Comparison of ENCODE assay signal across 8 mouse cellular contexts in the genomic region with DNA sequence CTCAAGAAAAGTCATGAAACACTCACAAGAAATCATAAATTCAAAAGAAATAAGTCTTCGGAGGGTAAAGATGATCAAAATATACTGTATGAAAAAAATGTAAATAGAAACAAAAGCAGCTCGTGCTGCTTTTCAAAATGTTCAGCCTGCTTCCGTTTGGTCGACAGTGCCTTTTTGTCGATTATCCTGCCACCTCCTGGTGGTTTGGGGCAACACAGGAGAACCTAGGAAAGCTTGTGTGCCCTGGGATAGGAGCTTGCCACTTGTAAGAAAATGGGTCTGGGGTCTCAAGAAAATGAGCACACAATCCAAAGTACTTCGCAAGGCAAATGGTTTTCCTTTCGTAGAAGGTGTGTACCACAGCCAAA. TPM values are rescaled to one million over a fixed set of nuclear protein-coding genes. Genes with fewer than 3 reads are reported as not detected.
DNase-seq lines count a peak whose midpoint lies in the region; ATAC-seq and TF ChIP-seq lines count a peak whose summit lies in the region.

No protein-coding gene starts in this region.

- ATAC-seq in common myeloid progenitor, adult 5-6 weeks (replicated peaks; ENCODE audit: low read depth, poor library complexity, severe bottlenecking), result 0 out of 2 replicates have a peak, but pooled peaks have one; percentile 34
- no peak for ATAC-seq in intestine, embryonic 15.5 days
- ATAC-seq in limb, embryonic 12.5 days (ENCODE audit: insufficient number of reproducible peaks, insufficient read depth, low FRiP score, low TSS enrichment, low read depth), result no peak
- ATAC-seq in midbrain, embryonic 13.5 days, result no peak

- no peak overlapping the region for H3K27ac ChIP-seq in testis, adult 2 months (ENCODE audit: control insufficient read depth, insufficient read depth, low read depth, low read length)
- H3K27ac ChIP-seq in intestine, embryonic 15.5 days, result 0 out of 2 replicates have a peak overlapping the region, but pooled peaks have one; percentile 71
- H3K27ac ChIP-seq in limb, embryonic 12.5 days, result no peak overlapping the region
- H3K27ac ChIP-seq in midbrain, embryonic 13.5 days, result no peak overlapping the region

- intact Hi-C loops in gastrocnemius, postnatal 14 days (cut with DNase I; ENCODE audit: low total_unique reads), result no loop called here

- peak; percentile 55; the same call in 1 of the 2 replicates for TF ChIP-seq CTCF in testis, adult 2 months (IDR thresholded peaks at IDR 0.05; ENCODE audit: control insufficient read depth, insufficient read depth, insufficient replicate concordance, low read depth, low read length)

- peak overlapping the region; percentile 83 for H3K4me2 ChIP-seq in intestine, embryonic 15.5 days (replicated peaks)
- peak overlapping the region; percentile 92 for H3K4me2 ChIP-seq in limb, embryonic 12.5 days
- H3K4me2 ChIP-seq in midbrain, embryonic 13.5 days (replicated peaks), result peak overlapping the region; percentile 94

- no peak overlapping the region for H3K4me3 ChIP-seq in testis, adult 2 months (ENCODE audit: control insufficient read depth, low read depth, low read length)
- H3K4me3 ChIP-seq in intestine, embryonic 15.5 days (replicated peaks), result peak overlapping the region; percentile 59
- H3K4me3 ChIP-seq in limb, embryonic 12.5 days (replicated peaks), result peak overlapping the region; percentile 63
- H3K4me3 ChIP-seq in midbrain, embryonic 13.5 days (replicated peaks), result peak overlapping the region; percentile 72

- no peaks in the 10 kb centered on the region for H3K9me3 ChIP-seq in intestine, embryonic 15.5 days
- H3K9me3 ChIP-seq in limb, embryonic 12.5 days, result no peaks in the 10 kb centered on the region
- no peaks in the 10 kb centered on the region for H3K9me3 ChIP-seq in midbrain, embryonic 13.5 days

- no peak for DNase-seq in testis, postnatal 14 days (ENCODE audit: low spot score)
- peak; percentile 62 for DNase-seq in gastrocnemius, postnatal 14 days
- DNase-seq in spleen, adult 18-20 months, result peak; percentile 55 to 76

- H3K36me3 ChIP-seq in testis, adult 2 months (ENCODE audit: control insufficient read depth, insufficient read depth, low read length), result no peaks in the 10 kb centered on the region
- no peaks in the 10 kb centered on the region for H3K36me3 ChIP-seq in intestine, embryonic 15.5 days
- no peaks in the 10 kb centered on the region for H3K36me3 ChIP-seq in limb, embryonic 12.5 days
- no peaks in the 10 kb centered on the region for H3K36me3 ChIP-seq in midbrain, embryonic 13.5 days

- TF ChIP-seq POLR2A in testis, adult 2 months (IDR thresholded peaks at IDR 0.05; ENCODE audit: control insufficient read depth, low read depth, low read length), result no peak

- H3K9ac ChIP-seq in intestine, embryonic 15.5 days, result peak overlapping the region; percentile 43; the same call in 1 of the 2 replicates
- H3K9ac ChIP-seq in limb, embryonic 12.5 days (replicated peaks), result no peak overlapping the region
- H3K9ac ChIP-seq in midbrain, embryonic 13.5 days (replicated peaks), result peak overlapping the region; percentile 63; the same call in 1 of the 2 replicates

- no peaks in the 10 kb centered on the region for H3K27me3 ChIP-seq in testis, adult 2 months (ENCODE audit: control insufficient read depth, insufficient read depth, low read length)
- no peaks in the 10 kb centered on the region for H3K27me3 ChIP-seq in intestine, embryonic 15.5 days (replicated peaks)
- H3K27me3 ChIP-seq in limb, embryonic 12.5 days, result no peaks in the 10 kb centered on the region
- H3K27me3 ChIP-seq in midbrain, embryonic 13.5 days, result no peaks in the 10 kb centered on the region

- peaks cover 2% of the 10 kb centered on the region; the same call in 1 of the 2 replicates for H3K4me1 ChIP-seq in testis, adult 2 months (ENCODE audit: control insufficient read depth, insufficient read depth, low read length)
- H3K4me1 ChIP-seq in intestine, embryonic 15.5 days (replicated peaks), result no peaks in the 10 kb centered on the region
- no peaks in the 10 kb centered on the region for H3K4me1 ChIP-seq in limb, embryonic 12.5 days (replicated peaks)
- H3K4me1 ChIP-seq in midbrain, embryonic 13.5 days (replicated peaks), result peaks cover 11% of the 10 kb centered on the region

- 1% methylated on average over 7 of the region's 7 CpGs for WGBS in intestine, embryonic 15.5 days
- WGBS in limb, embryonic 12.5 days, result 2% methylated on average over 7 of the region's 7 CpGs
- WGBS in midbrain, embryonic 13.5 days, result 1% methylated on average over 7 of the region's 7 CpGs

RNA-seq across cellular contexts. Expression of a gene that starts 21.9 kb away (rescaled TPM):
- 7.8 and 9.0 TPM in 2 replicates for polyA plus RNA-seq in testis, adult 2 months (2012; rRNA removed)
- total RNA-seq in common myeloid progenitor, adult 5-6 weeks (2017), result not detected in 2 replicates
- total RNA-seq in gastrocnemius, postnatal 14 days (2021), result 100 to 1,000 TPM; 460 to 465 TPM
- 0.29 and 0.37 TPM in 2 replicates for polyA plus RNA-seq in intestine, embryonic 15.5 days (2015; fragmentation: Nextera tagmentation; extraction: Ambion mirVana)
- polyA plus RNA-seq in limb, embryonic 12.5 days (2016; fragmentation: Nextera tagmentation; extraction: Ambion mirVana), result 7.8 and 8.5 TPM in 2 replicates
- polyA plus RNA-seq in midbrain, embryonic 13.5 days (2015; fragmentation: Nextera tagmentation; extraction: Ambion mirVana), result 0.62 and 0.76 TPM in 2 replicates

RNA-seq across cellular contexts. Expression of a gene that starts 51.0 kb away (rescaled TPM):
- 4.7 and 5.5 TPM in 2 replicates for polyA plus RNA-seq in testis, adult 2 months (2012; rRNA removed)
- total RNA-seq in common myeloid progenitor, adult 5-6 weeks (2017), result not detected in 2 replicates
- not detected for total RNA-seq in gastrocnemius, postnatal 14 days (2021)
- 0.14 and 0.20 TPM in 2 replicates for polyA plus RNA-seq in intestine, embryonic 15.5 days (2015; fragmentation: Nextera tagmentation; extraction: Ambion mirVana)
- polyA plus RNA-seq in limb, embryonic 12.5 days (2016; fragmentation: Nextera tagmentation; extraction: Ambion mirVana), result not detected in 2 replicates
- not detected in 2 replicates for polyA plus RNA-seq in midbrain, embryonic 13.5 days (2015; fragmentation: Nextera tagmentation; extraction: Ambion mirVana)

RNA-seq across cellular contexts. Expression of a gene that starts 54.7 kb away (rescaled TPM):
- polyA plus RNA-seq in testis, adult 2 months (2012; rRNA removed), result 73.8 and 75.5 TPM in 2 replicates
- total RNA-seq in common myeloid progenitor, adult 5-6 weeks (2017), result 163 and 170 TPM in 2 replicates
- total RNA-seq in gastrocnemius, postnatal 14 days (2021), result 100 to 1,000 TPM; 288 to 458 TPM
- polyA plus RNA-seq in intestine, embryonic 15.5 days (2015; fragmentation: Nextera tagmentation; extraction: Ambion mirVana), result 136 and 146 TPM in 2 replicates
- polyA plus RNA-seq in limb, embryonic 12.5 days (2016; fragmentation: Nextera tagmentation; extraction: Ambion mirVana), result 68.2 and 70.9 TPM in 2 replicates
- 52.2 and 57.6 TPM in 2 replicates for polyA plus RNA-seq in midbrain, embryonic 13.5 days (2015; fragmentation: Nextera tagmentation; extraction: Ambion mirVana)
